ENCODE assay signal across 22 mouse cellular contexts in genomic region chr9:107333686-107334085, GRCm38 (mm10). TPM values are rescaled to one million over a fixed set of nuclear protein-coding genes. Genes with fewer than 3 reads are reported as not detected.
DNase-seq lines count a peak whose midpoint lies in the region; ATAC-seq lines count a peak whose summit lies in the region.
"Had no signal": no experiment of that assay in that cellular context is flagged by ENCODE, and none has a peak within 500 bp of the region (broad histone marks: within the 10 kb centered on the region; RNA-seq: fewer than 3 reads in every experiment).

No protein-coding gene starts in this region.

- DNase-seq in limb, embryonic 10.5 days (ENCODE audit: low spot score): no peak
- DNase-seq in 416B (ENCODE audit: low read depth) (peak; percentile 70), adipocyte (ENCODE audit: low spot score) (peak; percentile 55)
- DNase-seq in CD4-positive helper T cell, adult 2 months (ENCODE audit: low read depth, low spot score): peak; percentile 72
- no peak for DNase-seq in retina, postnatal 1 day
- DNase-seq in adrenal gland, adult 8-10 months: no peak
- DNase-seq in left cerebral cortex, adult 8-10 months (ENCODE audit: low spot score in 2 of 2): no peak
- DNase-seq: adrenal gland, postnatal 25 days; cerebellum, adult 9-10 months; gastrocnemius, adult 2 months; heart, postnatal 36 days; kidney, postnatal 25 days; layer of hippocampus, postnatal 36 days; lung, postnatal 4 days had no signal

- no peak for ATAC-seq in limb, embryonic 13.5 days (ENCODE audit: low FRiP score, low read depth)
- ATAC-seq: intestine, postnatal 0 days had no signal

- no peak overlapping the region for H3K4me3 ChIP-seq in limb, embryonic 13.5 days
- no peak overlapping the region for H3K4me3 ChIP-seq in limb, embryonic 10.5 days
- H3K4me3 ChIP-seq: gastrocnemius, adult 2 months; heart, embryonic 15.5 days; limb, embryonic 15.5 days; midbrain, embryonic 10.5 days; stomach, embryonic 15.5 days had no signal

- peaks cover 16% of the 10 kb centered on the region for H3K36me3 ChIP-seq in limb, embryonic 13.5 days
- H3K36me3 ChIP-seq in limb, embryonic 10.5 days: peaks cover 7% of the 10 kb centered on the region
- H3K36me3 ChIP-seq: stomach, embryonic 15.5 days had no signal

- no peak overlapping the region for H3K4me2 ChIP-seq in limb, embryonic 13.5 days (replicated peaks)
- H3K4me2 ChIP-seq: heart, embryonic 15.5 days; hindbrain, embryonic 14.5 days; limb, embryonic 15.5 days; stomach, embryonic 15.5 days had no signal

- H3K27ac ChIP-seq in limb, embryonic 13.5 days: no peak overlapping the region
- no peak overlapping the region for H3K27ac ChIP-seq in limb, embryonic 10.5 days
- H3K27ac ChIP-seq: gastrocnemius, adult 2 months; heart, embryonic 15.5 days; hindbrain, embryonic 14.5 days; limb, embryonic 15.5 days; midbrain, embryonic 10.5 days; stomach, embryonic 15.5 days had no signal

- 0 out of 2 replicates have a peak overlapping the region, but pooled peaks have one; percentile 8 for H3K9ac ChIP-seq in limb, embryonic 13.5 days
- H3K9ac ChIP-seq: heart, embryonic 15.5 days; hindbrain, embryonic 14.5 days; limb, embryonic 15.5 days; stomach, embryonic 15.5 days had no signal

- WGBS in limb, embryonic 13.5 days: 48% methylated on average over 2 of the region's 2 CpGs
- WGBS in limb, embryonic 10.5 days: 45% methylated on average over 2 of the region's 2 CpGs

- no peaks in the 10 kb centered on the region for H3K27me3 ChIP-seq in limb, embryonic 13.5 days
- H3K27me3 ChIP-seq in limb, embryonic 10.5 days (ENCODE audit: low read depth, poor library complexity, severe bottlenecking): no peaks in the 10 kb centered on the region
- H3K27me3 ChIP-seq: heart, embryonic 15.5 days; limb, embryonic 15.5 days; stomach, embryonic 15.5 days had no signal

- no peaks in the 10 kb centered on the region for H3K9me3 ChIP-seq in limb, embryonic 13.5 days
- H3K9me3 ChIP-seq in limb, embryonic 10.5 days (replicated peaks): no peaks in the 10 kb centered on the region
- H3K9me3 ChIP-seq: G1E; heart, embryonic 15.5 days; limb, embryonic 15.5 days; midbrain, embryonic 10.5 days; stomach, embryonic 15.5 days had no signal

- H3K4me1 ChIP-seq in limb, embryonic 13.5 days: peaks cover 9% of the 10 kb centered on the region
- peaks cover 17% of the 10 kb centered on the region for H3K4me1 ChIP-seq in limb, embryonic 10.5 days

RNA-seq across cellular contexts. Expression of gene Hemk1, which starts 4.5 kb away (rescaled TPM):
- polyA plus RNA-seq in limb, embryonic 13.5 days (2015; fragmentation: Nextera tagmentation; extraction: Ambion mirVana): 12.6 and 14.4 TPM in 2 replicates
- polyA plus RNA-seq in limb, embryonic 10.5 days (2016; fragmentation: Nextera tagmentation; extraction: Ambion mirVana): 10.3 and 12.2 TPM in 2 replicates
- total RNA-seq in adrenal gland, adult 8-10 months (2022): 10 to 100 TPM; 11.6 to 19.6 (median 17.9) TPM
- total RNA-seq in left cerebral cortex, adult 8-10 months (2022): 10 to 100 TPM; 14.9 to 20.6 (median 18.7) TPM

RNA-seq across cellular contexts. Expression of gene 6430571L13Rik, which starts 6.7 kb away (rescaled TPM):
- 1.1 TPM in 2 replicates for polyA plus RNA-seq in limb, embryonic 13.5 days (2015; fragmentation: Nextera tagmentation; extraction: Ambion mirVana)
- polyA plus RNA-seq in limb, embryonic 10.5 days (2016; fragmentation: Nextera tagmentation; extraction: Ambion mirVana): 0.72 and 0.74 TPM in 2 replicates
- 1 to 10 TPM; 1.0 to 1.6 (median 1.3) TPM for total RNA-seq in adrenal gland, adult 8-10 months (2022)
- 1 to 10 TPM; 5.6 to 7.1 (median 6.2) TPM for total RNA-seq in left cerebral cortex, adult 8-10 months (2022)

RNA-seq across cellular contexts. Expression of gene Cish, which starts 37.9 kb away (rescaled TPM):
- polyA plus RNA-seq in limb, embryonic 13.5 days (2015; fragmentation: Nextera tagmentation; extraction: Ambion mirVana): 9.8 and 9.9 TPM in 2 replicates
- polyA plus RNA-seq in limb, embryonic 10.5 days (2016; fragmentation: Nextera tagmentation; extraction: Ambion mirVana): 4.3 and 5.1 TPM in 2 replicates
- total RNA-seq in adrenal gland, adult 8-10 months (2022): 10 to 100 TPM in 1 of 4 experiments, 1 to 10 TPM in 3; 4.1 to 62.8 (median 6.5) TPM
- 10 to 100 TPM in 1 of 4 experiments, 1 to 10 TPM in 3; 7.2 to 12.2 (median 9.2) TPM for total RNA-seq in left cerebral cortex, adult 8-10 months (2022)

RNA-seq across cellular contexts. Expression of gene Mapkapk3, which starts 44.0 kb away (rescaled TPM):
- 6.3 and 6.7 TPM in 2 replicates for polyA plus RNA-seq in limb, embryonic 13.5 days (2015; fragmentation: Nextera tagmentation; extraction: Ambion mirVana)
- 5.3 and 5.9 TPM in 2 replicates for polyA plus RNA-seq in limb, embryonic 10.5 days (2016; fragmentation: Nextera tagmentation; extraction: Ambion mirVana)
- total RNA-seq in adrenal gland, adult 8-10 months (2022): 10 to 100 TPM; 32.7 to 41.4 (median 34.9) TPM
- total RNA-seq in left cerebral cortex, adult 8-10 months (2022): 1 to 10 TPM; 2.4 to 3.9 (median 3.2) TPM

Comparison
In these comparisons a context has a peak if more than half of its experiments do, and no peak if none do; other contexts are left out.
1. DNase-seq: peak in 416B (single experiment), CD4-positive helper T cell, adult 2 months (single experiment) and adipocyte (single experiment); none in limb, embryonic 10.5 days (single experiment), retina, postnatal 1 day (single experiment), adrenal gland, adult 8-10 months (single experiment) and left cerebral cortex, adult 8-10 months (0 of 2).